Mouse (Mus musculus): Measurements from ENCODE around the gene Smarcc2. TPM values are rescaled to one million over a fixed set of nuclear protein-coding genes. Genes with fewer than 3 reads are reported as not detected.

Gene Smarcc2
- polyA plus RNA-seq, 1 experiment from 2014 or later = 59.0 TPM

GRCm38 (mm10) chr10:128455280-128455679, 3.8 kb upstream of the Smarcc2 start:
- no peaks in the 10 kb centered on the region for H3K27me3 ChIP-seq (replicated peaks; ENCODE audit: control insufficient read depth, insufficient read depth, low read length)
- ATAC-seq (replicated peaks; ENCODE audit: low FRiP score) (no peak), DNase-seq (ENCODE audit: low spot score) (peak; percentile 47)
- no peak overlapping the region for H3K4me3 ChIP-seq (ENCODE audit: low read depth, low read length)
- H3K9ac ChIP-seq (ENCODE audit: low read depth, low read length) = no peak overlapping the region
- no peaks in the 10 kb centered on the region for H3K36me3 ChIP-seq (ENCODE audit: control insufficient read depth, insufficient read depth, low read length)
- 1% methylated on average over 6 of the region's 6 CpGs for WGBS
- H3K4me2 ChIP-seq = peak overlapping the region; percentile 43
- H3K4me1 ChIP-seq (replicated peaks; ENCODE audit: control insufficient read depth, insufficient read depth, low read length) = peaks cover 3% of the 10 kb centered on the region; the same call in 1 of the 2 replicates
- no peaks in the 10 kb centered on the region for H3K9me3 ChIP-seq (ENCODE audit: control insufficient read depth, low read length)
- H3K27ac ChIP-seq (ENCODE audit: low read depth, low read length) = no peak overlapping the region

GRCm38 (mm10) chr10:128457676-128458075, 1.4 kb upstream of the Smarcc2 start:
- Histone ChIP-seq H3K4me1 (replicated peaks; ENCODE audit: control insufficient read depth, insufficient read depth, low read length) (peaks cover 12% of the 10 kb centered on the region; the same call in 1 of the 2 replicates), H3K9me3 (ENCODE audit: control insufficient read depth, low read length) (no peaks in the 10 kb centered on the region), H3K4me3 (ENCODE audit: low read depth, low read length) (no peak overlapping the region), H3K9ac (ENCODE audit: low read depth, low read length) (0 out of 2 replicates have a peak overlapping the region, but pooled peaks have one; percentile 17), H3K36me3 (ENCODE audit: control insufficient read depth, insufficient read depth, low read length) (peaks cover 4% of the 10 kb centered on the region), H3K27ac (ENCODE audit: low read depth, low read length) (no peak overlapping the region), H3K4me2 (peak overlapping the region; percentile 76; the same call in 1 of the 2 replicates), H3K27me3 (replicated peaks; ENCODE audit: control insufficient read depth, insufficient read depth, low read length) (no peaks in the 10 kb centered on the region)
- no peak for DNase-seq (ENCODE audit: low spot score)
- ATAC-seq (replicated peaks; ENCODE audit: low FRiP score) = no peak
- 88% methylated on average over 6 of the region's 6 CpGs for WGBS

DNA sequence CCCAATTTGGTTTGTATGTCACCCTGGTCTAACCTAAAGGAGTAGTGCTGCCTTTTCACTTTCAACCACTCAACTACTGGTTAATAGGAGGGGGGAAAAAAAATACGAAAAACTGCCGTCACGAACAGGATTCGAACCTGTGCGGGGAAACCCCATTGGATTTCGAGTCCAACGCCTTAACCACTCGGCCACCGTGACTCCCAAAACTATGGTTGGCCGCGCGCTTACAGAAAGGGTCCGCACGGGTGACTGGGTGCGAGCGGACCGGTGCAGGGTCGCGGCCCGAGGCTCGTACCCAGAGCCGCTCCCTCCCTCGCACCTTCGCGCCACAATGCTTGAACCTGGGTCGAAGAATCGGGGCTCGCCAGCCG, 715 bp upstream of the Smarcc2 start:
- Histone ChIP-seq H3K36me3 (ENCODE audit: control insufficient read depth, insufficient read depth, low read length) (peaks cover 6% of the 10 kb centered on the region), H3K27ac (ENCODE audit: low read depth, low read length) (peak overlapping the region; percentile 98), H3K27me3 (replicated peaks; ENCODE audit: control insufficient read depth, insufficient read depth, low read length) (no peaks in the 10 kb centered on the region), H3K9ac (ENCODE audit: low read depth, low read length) (peak overlapping the region; percentile 88), H3K9me3 (ENCODE audit: control insufficient read depth, low read length) (no peaks in the 10 kb centered on the region), H3K4me3 (ENCODE audit: low read depth, low read length) (peak overlapping the region; percentile 97), H3K4me1 (replicated peaks; ENCODE audit: control insufficient read depth, insufficient read depth, low read length) (peaks cover 12% of the 10 kb centered on the region; the same call in 1 of the 2 replicates), H3K4me2 (peak overlapping the region; percentile 76)
- under 1% methylated on average over 29 of the region's 29 CpGs for WGBS
- DNase-seq (ENCODE audit: low spot score) = peak; percentile 99
- peak; percentile 67 for ATAC-seq (replicated peaks; ENCODE audit: low FRiP score)

GRCm38 (mm10) chr10:128459409-128460269, 591 bp downstream of the Smarcc2 start:
- ATAC-seq (replicated peaks; ENCODE audit: low FRiP score) = peak; percentile 70
- peak; percentile 73 for DNase-seq (ENCODE audit: low spot score)
- peaks cover 14% of the 10 kb centered on the region for H3K36me3 ChIP-seq (ENCODE audit: control insufficient read depth, insufficient read depth, low read length)
- peak overlapping the region; percentile 98 for H3K27ac ChIP-seq (ENCODE audit: low read depth, low read length)
- no peaks in the 10 kb centered on the region for H3K27me3 ChIP-seq (replicated peaks; ENCODE audit: control insufficient read depth, insufficient read depth, low read length)
- no peaks in the 10 kb centered on the region for H3K9me3 ChIP-seq (ENCODE audit: control insufficient read depth, low read length)
- peaks cover 12% of the 10 kb centered on the region; the same call in 1 of the 2 replicates for H3K4me1 ChIP-seq (replicated peaks; ENCODE audit: control insufficient read depth, insufficient read depth, low read length)
- H3K4me3 ChIP-seq (ENCODE audit: low read depth, low read length) = peak overlapping the region; percentile 97
- peak overlapping the region; percentile 76 for H3K4me2 ChIP-seq
- 1% methylated on average over 39 of the region's 67 CpGs for WGBS
- H3K9ac ChIP-seq (ENCODE audit: low read depth, low read length) = peak overlapping the region; percentile 88

DNA sequence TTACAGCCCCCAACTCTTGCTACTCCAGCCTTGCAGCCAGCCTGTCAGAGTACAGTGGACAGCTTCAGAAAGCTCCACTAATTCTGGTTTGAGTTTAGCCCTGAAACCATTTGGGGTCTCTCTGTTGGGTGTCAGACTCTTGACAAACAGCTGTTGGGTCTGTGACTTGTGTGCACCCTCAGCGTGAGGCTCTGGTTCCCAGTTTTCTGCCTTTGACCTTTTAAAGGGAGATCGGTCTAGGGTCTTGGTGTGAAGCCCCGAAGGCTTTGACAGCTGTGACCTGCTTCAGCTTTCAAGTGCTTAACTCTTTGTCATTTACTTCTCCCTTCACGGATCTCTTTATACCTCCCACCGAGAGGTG, 1.2 kb downstream of the Smarcc2 start:
- no peak for ATAC-seq (replicated peaks; ENCODE audit: low FRiP score)
- peak overlapping the region; percentile 88 for H3K9ac ChIP-seq (ENCODE audit: low read depth, low read length)
- no peak for DNase-seq (ENCODE audit: low spot score)
- H3K4me3 ChIP-seq (ENCODE audit: low read depth, low read length) = peak overlapping the region; percentile 97
- 22% methylated on average over 5 of the region's 5 CpGs for WGBS
- peaks cover 18% of the 10 kb centered on the region for H3K36me3 ChIP-seq (ENCODE audit: control insufficient read depth, insufficient read depth, low read length)
- H3K27me3 ChIP-seq (replicated peaks; ENCODE audit: control insufficient read depth, insufficient read depth, low read length) = no peaks in the 10 kb centered on the region
- peaks cover 12% of the 10 kb centered on the region; the same call in 1 of the 2 replicates for H3K4me1 ChIP-seq (replicated peaks; ENCODE audit: control insufficient read depth, insufficient read depth, low read length)
- H3K9me3 ChIP-seq (ENCODE audit: control insufficient read depth, low read length) = no peaks in the 10 kb centered on the region
- H3K4me2 ChIP-seq = peak overlapping the region; percentile 76
- peak overlapping the region; percentile 98 for H3K27ac ChIP-seq (ENCODE audit: low read depth, low read length)

DNA sequence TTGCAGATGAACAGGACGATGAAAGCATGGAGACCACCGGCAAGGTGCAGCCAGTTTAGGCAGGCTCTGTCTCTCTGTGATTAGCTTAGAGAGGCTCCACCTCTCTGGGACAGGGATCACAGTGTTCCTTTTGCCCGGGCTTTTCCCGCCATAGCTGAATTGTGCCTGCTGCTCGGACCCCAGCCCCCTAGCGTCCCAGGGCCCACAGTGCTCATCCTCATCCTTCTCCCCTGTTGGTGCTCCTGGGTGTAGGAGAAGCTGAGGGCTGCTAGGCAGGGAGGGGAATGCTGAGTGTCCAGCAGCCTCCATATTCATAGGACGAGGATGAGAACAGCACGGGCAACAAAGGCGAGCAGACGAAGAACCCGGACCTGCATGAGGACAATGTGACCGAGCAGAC, 15.3 kb downstream of the Smarcc2 start:
- H3K9me3 ChIP-seq (ENCODE audit: control insufficient read depth, low read length) = no peaks in the 10 kb centered on the region
- DNase-seq (ENCODE audit: low spot score) = no peak
- H3K27ac ChIP-seq (ENCODE audit: low read depth, low read length) = no peak overlapping the region
- peaks cover 47% of the 10 kb centered on the region for H3K36me3 ChIP-seq (ENCODE audit: control insufficient read depth, insufficient read depth, low read length)
- no peaks in the 10 kb centered on the region for H3K4me1 ChIP-seq (replicated peaks; ENCODE audit: control insufficient read depth, insufficient read depth, low read length)
- H3K27me3 ChIP-seq (replicated peaks; ENCODE audit: control insufficient read depth, insufficient read depth, low read length) = no peaks in the 10 kb centered on the region
- H3K9ac ChIP-seq (ENCODE audit: low read depth, low read length) = no peak overlapping the region
- ATAC-seq (replicated peaks; ENCODE audit: low FRiP score) = no peak
- no peak overlapping the region for H3K4me3 ChIP-seq (ENCODE audit: low read depth, low read length)
- WGBS = 89% methylated on average over 12 of the region's 12 CpGs
- no peak overlapping the region for H3K4me2 ChIP-seq

GRCm38 (mm10) chr10:128486370-128486769, 27.3 kb downstream of the Smarcc2 start:
- ATAC-seq (replicated peaks; ENCODE audit: low FRiP score) (no peak), DNase-seq (ENCODE audit: low spot score) (no peak)
- Histone ChIP-seq H3K9me3 (ENCODE audit: control insufficient read depth, low read length) (no peaks in the 10 kb centered on the region), H3K4me3 (ENCODE audit: low read depth, low read length) (no peak overlapping the region), H3K27ac (ENCODE audit: low read depth, low read length) (no peak overlapping the region), H3K36me3 (ENCODE audit: control insufficient read depth, insufficient read depth, low read length) (peaks cover 70% of the 10 kb centered on the region), H3K4me1 (replicated peaks; ENCODE audit: control insufficient read depth, insufficient read depth, low read length) (peaks cover 14% of the 10 kb centered on the region), H3K4me2 (no peak overlapping the region), H3K9ac (ENCODE audit: low read depth, low read length) (no peak overlapping the region), H3K27me3 (replicated peaks; ENCODE audit: control insufficient read depth, insufficient read depth, low read length) (no peaks in the 10 kb centered on the region)
- 80% methylated on average over 7 of the region's 7 CpGs for WGBS

GRCm38 (mm10) chr10:128487861-128488712, 29.0 kb downstream of the Smarcc2 start:
- Histone ChIP-seq H3K27ac (ENCODE audit: low read depth, low read length) (no peak overlapping the region), H3K9ac (ENCODE audit: low read depth, low read length) (no peak overlapping the region), H3K9me3 (ENCODE audit: control insufficient read depth, low read length) (no peaks in the 10 kb centered on the region)

More at GRCm38 (mm10) chr10:128487861-128488712, 29.0 kb downstream of the Smarcc2 start:
- H3K36me3 ChIP-seq (ENCODE audit: control insufficient read depth, insufficient read depth, low read length) = peaks cover 56% of the 10 kb centered on the region
- no peaks in the 10 kb centered on the region for H3K27me3 ChIP-seq (replicated peaks; ENCODE audit: control insufficient read depth, insufficient read depth, low read length)
- H3K4me3 ChIP-seq (ENCODE audit: low read depth, low read length) = no peak overlapping the region
- no peak for DNase-seq (ENCODE audit: low spot score)
- peaks cover 28% of the 10 kb centered on the region for H3K4me1 ChIP-seq (replicated peaks; ENCODE audit: control insufficient read depth, insufficient read depth, low read length)
- WGBS = 93% methylated on average over 22 of the region's 22 CpGs
- no peak overlapping the region for H3K4me2 ChIP-seq
- ATAC-seq (replicated peaks; ENCODE audit: low FRiP score) = no peak

All from liver, embryonic 11.5 days (tissue).